Mouse (Mus musculus): ENCODE measurements around the gene Slc16a9. TPM values are rescaled to one million over a fixed set of nuclear protein-coding genes. Genes with fewer than 3 reads are reported as not detected.
A peak's percentile ranks its signal among the peaks of the same experiment; 100 is the strongest.

Gene Slc16a9
- polyA plus RNA-seq, 1 experiment from 2014 or later = 5.7 TPM

DNA sequence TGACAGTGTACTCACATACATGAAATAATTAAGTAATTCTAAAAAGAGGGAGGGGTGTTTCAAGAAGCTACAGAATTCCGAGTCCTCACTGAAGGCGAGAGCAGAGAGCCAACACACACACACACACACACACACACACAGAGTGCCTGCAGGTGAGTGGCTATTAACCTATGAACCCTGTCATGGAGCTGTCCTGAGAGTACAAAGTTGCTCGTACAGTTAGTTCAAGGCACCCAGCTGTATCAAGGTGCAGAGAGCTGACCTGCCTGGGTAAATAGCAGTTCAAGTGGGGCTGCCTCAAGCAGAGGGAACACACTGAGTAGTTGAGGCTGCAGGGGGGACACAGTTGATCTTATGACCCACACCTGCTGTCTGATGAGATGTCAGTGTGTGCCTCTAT is 17.2 kb downstream of the Slc16a9 start:
- no peak for ATAC-seq (ENCODE audit: low read depth)

GRCm38 (mm10) chr10:70263681-70264189 is 18.8 kb downstream of the Slc16a9 start:
- 55% methylated on average over 4 of the region's 4 CpGs for WGBS
- Histone ChIP-seq H3K9me3 (ENCODE audit: control insufficient read depth, low read length) (no peaks in the 10 kb centered on the region), H3K9ac (ENCODE audit: low read length) (no peak overlapping the region), H3K4me1 (replicated peaks; ENCODE audit: control insufficient read depth, insufficient read depth, low read length) (peaks cover 8% of the 10 kb centered on the region), H3K36me3 (ENCODE audit: control insufficient read depth, insufficient read depth, low read length) (no peaks in the 10 kb centered on the region), H3K4me2 (ENCODE audit: low read depth, low read length) (no peak overlapping the region), H3K27me3 (ENCODE audit: control insufficient read depth, insufficient read depth, low read depth, low read length) (no peaks in the 10 kb centered on the region), H3K27ac (ENCODE audit: low read length) (no peak overlapping the region), H3K4me3 (ENCODE audit: low read length) (no peak overlapping the region)
- peak; percentile 31; the same call in 1 of the 2 replicates for ATAC-seq (ENCODE audit: low read depth)

More for the DNA sequence above, 17.2 kb downstream of the Slc16a9 start:
- no peak overlapping the region for H3K4me3 ChIP-seq (ENCODE audit: low read length)
- H3K27ac ChIP-seq (ENCODE audit: low read length) = no peak overlapping the region
- H3K27me3 ChIP-seq (ENCODE audit: control insufficient read depth, insufficient read depth, low read depth, low read length) = no peaks in the 10 kb centered on the region
- no peak overlapping the region for H3K4me2 ChIP-seq (ENCODE audit: low read depth, low read length)
- no peak overlapping the region for H3K9ac ChIP-seq (ENCODE audit: low read length)
- no peaks in the 10 kb centered on the region for H3K36me3 ChIP-seq (ENCODE audit: control insufficient read depth, insufficient read depth, low read length)
- H3K9me3 ChIP-seq (ENCODE audit: control insufficient read depth, low read length) = no peaks in the 10 kb centered on the region
- WGBS = 59% methylated on average over 3 of the region's 3 CpGs
- peaks cover 8% of the 10 kb centered on the region for H3K4me1 ChIP-seq (replicated peaks; ENCODE audit: control insufficient read depth, insufficient read depth, low read length)

GRCm38 (mm10) chr10:70264337-70265036 is 19.6 kb downstream of the Slc16a9 start:
- ATAC-seq (ENCODE audit: low read depth) = no peak
- 71% methylated on average over 9 of the region's 9 CpGs for WGBS
- Histone ChIP-seq H3K27me3 (ENCODE audit: control insufficient read depth, insufficient read depth, low read depth, low read length) (no peaks in the 10 kb centered on the region), H3K4me1 (replicated peaks; ENCODE audit: control insufficient read depth, insufficient read depth, low read length) (peaks cover 10% of the 10 kb centered on the region), H3K9me3 (ENCODE audit: control insufficient read depth, low read length) (no peaks in the 10 kb centered on the region), H3K4me3 (ENCODE audit: low read length) (no peak overlapping the region), H3K36me3 (ENCODE audit: control insufficient read depth, insufficient read depth, low read length) (no peaks in the 10 kb centered on the region), H3K27ac (ENCODE audit: low read length) (no peak overlapping the region), H3K4me2 (ENCODE audit: low read depth, low read length) (no peak overlapping the region), H3K9ac (ENCODE audit: low read length) (no peak overlapping the region)

GRCm38 (mm10) chr10:70266501-70266900 is 21.6 kb downstream of the Slc16a9 start:
- Histone ChIP-seq H3K4me1 (replicated peaks; ENCODE audit: control insufficient read depth, insufficient read depth, low read length) (peaks cover 10% of the 10 kb centered on the region), H3K9ac (ENCODE audit: low read length) (no peak overlapping the region), H3K4me2 (ENCODE audit: low read depth, low read length) (no peak overlapping the region), H3K4me3 (ENCODE audit: low read length) (no peak overlapping the region), H3K9me3 (ENCODE audit: control insufficient read depth, low read length) (no peaks in the 10 kb centered on the region), H3K36me3 (ENCODE audit: control insufficient read depth, insufficient read depth, low read length) (no peaks in the 10 kb centered on the region), H3K27ac (ENCODE audit: low read length) (no peak overlapping the region), H3K27me3 (ENCODE audit: control insufficient read depth, insufficient read depth, low read depth, low read length) (no peaks in the 10 kb centered on the region)
- no peak for ATAC-seq (ENCODE audit: low read depth)
- 83% methylated on average over 6 of the region's 6 CpGs for WGBS

GRCm38 (mm10) chr10:70268581-70269446 is 23.9 kb downstream of the Slc16a9 start:
- H3K4me1 ChIP-seq (replicated peaks; ENCODE audit: control insufficient read depth, insufficient read depth, low read length) = peaks cover 6% of the 10 kb centered on the region
- no peaks in the 10 kb centered on the region for H3K36me3 ChIP-seq (ENCODE audit: control insufficient read depth, insufficient read depth, low read length)
- H3K4me2 ChIP-seq (ENCODE audit: low read depth, low read length) = no peak overlapping the region
- no peaks in the 10 kb centered on the region for H3K27me3 ChIP-seq (ENCODE audit: control insufficient read depth, insufficient read depth, low read depth, low read length)
- H3K9ac ChIP-seq (ENCODE audit: low read length) = no peak overlapping the region
- H3K9me3 ChIP-seq (ENCODE audit: control insufficient read depth, low read length) = no peaks in the 10 kb centered on the region
- no peak overlapping the region for H3K27ac ChIP-seq (ENCODE audit: low read length)
- H3K4me3 ChIP-seq (ENCODE audit: low read length) = no peak overlapping the region
- 68% methylated on average over 23 of the region's 23 CpGs for WGBS
- no peak for ATAC-seq (ENCODE audit: low read depth)

DNA sequence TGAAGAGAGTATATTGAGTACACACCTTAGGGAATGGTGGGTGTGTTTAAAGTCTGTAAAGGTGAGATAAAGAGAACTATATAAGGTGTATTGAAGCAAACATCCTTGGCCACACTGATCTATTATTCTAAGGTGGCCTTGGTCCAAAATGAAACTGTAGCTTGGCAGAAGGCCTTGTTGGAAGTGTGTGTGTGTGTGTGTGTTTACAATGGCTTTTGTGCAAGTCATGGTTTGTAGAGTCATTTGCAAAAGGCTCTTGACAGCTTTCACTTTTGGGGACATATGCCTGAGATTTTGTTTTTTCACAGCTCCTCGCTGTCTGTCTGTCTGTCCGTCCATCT is 24.5 kb downstream of the Slc16a9 start:
- WGBS = 65% methylated on average over 2 of the region's 2 CpGs
- H3K27me3 ChIP-seq (ENCODE audit: control insufficient read depth, insufficient read depth, low read depth, low read length) = no peaks in the 10 kb centered on the region
- peaks cover 2% of the 10 kb centered on the region; the same call in 1 of the 2 replicates for H3K4me1 ChIP-seq (replicated peaks; ENCODE audit: control insufficient read depth, insufficient read depth, low read length)
- H3K9me3 ChIP-seq (ENCODE audit: control insufficient read depth, low read length) = no peaks in the 10 kb centered on the region
- H3K27ac ChIP-seq (ENCODE audit: low read length) = no peak overlapping the region
- no peak overlapping the region for H3K4me2 ChIP-seq (ENCODE audit: low read depth, low read length)
- H3K36me3 ChIP-seq (ENCODE audit: control insufficient read depth, insufficient read depth, low read length) = no peaks in the 10 kb centered on the region
- no peak overlapping the region for H3K9ac ChIP-seq (ENCODE audit: low read length)
- no peak for ATAC-seq (ENCODE audit: low read depth)
- no peak overlapping the region for H3K4me3 ChIP-seq (ENCODE audit: low read length)

- Histone ChIP-seq H3K4me3 (ENCODE audit: low read length) (no peak overlapping the region), H3K27me3 (ENCODE audit: control insufficient read depth, insufficient read depth, low read depth, low read length) (no peaks in the 10 kb centered on the region), H3K9me3 (ENCODE audit: control insufficient read depth, low read length) (no peaks in the 10 kb centered on the region), H3K27ac (ENCODE audit: low read length) (no peak overlapping the region), H3K36me3 (ENCODE audit: control insufficient read depth, insufficient read depth, low read length) (peaks cover 6% of the 10 kb centered on the region; the same call in 1 of the 2 replicates), H3K9ac (ENCODE audit: low read length) (no peak overlapping the region), H3K4me2 (ENCODE audit: low read depth, low read length) (no peak overlapping the region), H3K4me1 (replicated peaks; ENCODE audit: control insufficient read depth, insufficient read depth, low read length) (no peaks in the 10 kb centered on the region)
- no peak for ATAC-seq (ENCODE audit: low read depth)
- WGBS = 67% methylated on average over 1 of the region's 1 CpGs
These were observed 31.8 kb downstream of the Slc16a9 start for GRCm38 (mm10) chr10:70276678-70277077.

DNA sequence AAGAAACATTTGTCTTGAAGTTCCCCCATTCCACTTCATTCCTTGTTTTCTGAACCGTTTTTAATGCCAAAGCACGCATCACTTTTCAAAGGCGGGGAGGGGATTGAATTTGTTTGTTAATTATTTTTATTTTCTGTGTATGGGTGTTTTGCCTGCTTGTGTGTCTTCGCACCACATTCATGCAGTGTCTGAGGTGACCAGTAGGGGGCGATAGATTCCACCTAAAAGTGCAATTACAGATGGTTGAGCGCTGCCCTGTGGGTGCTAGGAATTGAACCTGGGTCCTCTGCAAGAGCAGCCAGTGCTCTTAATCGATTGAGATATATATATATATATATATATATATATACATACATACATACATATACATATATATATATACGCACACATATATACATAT is 34.4 kb downstream of the Slc16a9 start:
- ATAC-seq (ENCODE audit: low read depth) = no peak
- no peak overlapping the region for H3K4me3 ChIP-seq (ENCODE audit: low read length)
- H3K9me3 ChIP-seq (ENCODE audit: control insufficient read depth, low read length) = no peaks in the 10 kb centered on the region
- no peak overlapping the region for H3K9ac ChIP-seq (ENCODE audit: low read length)
- no peak overlapping the region for H3K27ac ChIP-seq (ENCODE audit: low read length)
- no peaks in the 10 kb centered on the region for H3K27me3 ChIP-seq (ENCODE audit: control insufficient read depth, insufficient read depth, low read depth, low read length)
- H3K4me1 ChIP-seq (replicated peaks; ENCODE audit: control insufficient read depth, insufficient read depth, low read length) = no peaks in the 10 kb centered on the region
- 81% methylated on average over 8 of the region's 8 CpGs for WGBS
- no peak overlapping the region for H3K4me2 ChIP-seq (ENCODE audit: low read depth, low read length)
- H3K36me3 ChIP-seq (ENCODE audit: control insufficient read depth, insufficient read depth, low read length) = peaks cover 8% of the 10 kb centered on the region; the same call in 1 of the 2 replicates

- 17% methylated on average over 9 of the region's 9 CpGs for WGBS
- Histone ChIP-seq H3K4me2 (ENCODE audit: low read depth, low read length) (peak overlapping the region; percentile 47; the same call in 1 of the 2 replicates), H3K36me3 (ENCODE audit: control insufficient read depth, insufficient read depth, low read length) (0 out of 2 replicates have a peak, but pooled peaks cover 2% of the 10 kb centered on the region), H3K9me3 (ENCODE audit: control insufficient read depth, low read length) (no peaks in the 10 kb centered on the region), H3K27ac (ENCODE audit: low read length) (no peak overlapping the region), H3K4me1 (replicated peaks; ENCODE audit: control insufficient read depth, insufficient read depth, low read length) (peaks cover 8% of the 10 kb centered on the region), H3K27me3 (ENCODE audit: control insufficient read depth, insufficient read depth, low read depth, low read length) (no peaks in the 10 kb centered on the region), H3K9ac (ENCODE audit: low read length) (peak overlapping the region; percentile 20; the same call in 1 of the 2 replicates), H3K4me3 (ENCODE audit: low read length) (0 out of 2 replicates have a peak overlapping the region, but pooled peaks have one; percentile 5)
- peak; percentile 71 for ATAC-seq (ENCODE audit: low read depth)
These were observed 42.9 kb downstream of the Slc16a9 start for GRCm38 (mm10) chr10:70287825-70288235.

Measured in lung, embryonic 16.5 days (tissue).